8 mouse cellular contexts compared by ENCODE assay signal in the genomic region with DNA sequence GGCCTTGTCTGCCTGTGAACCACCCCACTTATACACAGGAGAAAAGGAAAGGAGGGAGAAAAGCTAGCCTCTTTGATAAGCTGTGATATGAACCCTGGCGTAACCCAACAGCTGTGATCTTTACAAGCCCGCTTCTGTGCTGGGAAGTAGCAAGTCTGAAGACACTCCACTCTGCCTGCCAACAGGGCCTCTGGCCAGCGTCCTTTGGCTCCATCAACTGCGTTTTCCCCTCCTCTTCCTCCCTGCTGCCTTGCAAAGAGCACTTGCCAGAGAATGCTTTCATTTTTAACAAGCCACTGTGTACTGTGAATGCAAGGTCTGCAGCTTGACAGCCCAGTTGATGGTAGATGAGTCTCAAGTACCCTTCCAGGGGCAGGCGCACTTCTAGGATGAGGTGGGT. TPM values are rescaled to one million over a fixed set of nuclear protein-coding genes. Genes with fewer than 3 reads are reported as not detected.
DNase-seq lines count a peak whose midpoint lies in the region; ATAC-seq lines count a peak whose summit lies in the region.

No protein-coding gene starts in this region.

- no peak overlapping the region for H3K4me3 ChIP-seq in limb, embryonic 13.5 days
- no peak overlapping the region for H3K4me3 ChIP-seq in limb, embryonic 10.5 days
- no peak overlapping the region for H3K4me3 ChIP-seq in heart, embryonic 13.5 days

- no peaks in the 10 kb centered on the region for H3K27me3 ChIP-seq in limb, embryonic 13.5 days
- no peaks in the 10 kb centered on the region for H3K27me3 ChIP-seq in limb, embryonic 10.5 days (ENCODE audit: low read depth, poor library complexity, severe bottlenecking)
- no peaks in the 10 kb centered on the region for H3K27me3 ChIP-seq in heart, embryonic 13.5 days (replicated peaks)

- DNase-seq in limb, embryonic 10.5 days (ENCODE audit: low spot score): no peak
- DNase-seq in fibroblast of lung, adult 2 months (ENCODE audit: low read depth): peak; percentile 74
- peak; percentile 63 to 83 for DNase-seq in layer of hippocampus, postnatal 14 days (ENCODE audit: low spot score in 2 of 2)
- peak; percentile 52 to 61 for DNase-seq in right cerebral cortex, postnatal 36 days (ENCODE audit: low spot score in 2 of 2)
- DNase-seq in B cell, adult 2 months: no peak

- ATAC-seq in limb, embryonic 13.5 days (ENCODE audit: low FRiP score, low read depth): peak; percentile 48; the same call in 1 of the 2 replicates
- no peak for ATAC-seq in heart, embryonic 13.5 days (ENCODE audit: extremely low read depth, insufficient number of reproducible peaks, low FRiP score, low TSS enrichment)
- ATAC-seq in erythroblast, adult 5-6 weeks (replicated peaks; ENCODE audit: low FRiP score, poor library complexity, severe bottlenecking): no peak

- H3K27ac ChIP-seq in limb, embryonic 13.5 days: no peak overlapping the region
- H3K27ac ChIP-seq in limb, embryonic 10.5 days: no peak overlapping the region
- H3K27ac ChIP-seq in heart, embryonic 13.5 days (replicated peaks): peak overlapping the region; percentile 82

- no peak overlapping the region for H3K9ac ChIP-seq in limb, embryonic 13.5 days
- H3K9ac ChIP-seq in heart, embryonic 13.5 days: no peak overlapping the region

- no peaks in the 10 kb centered on the region; the same call in 1 of the 2 replicates for H3K4me1 ChIP-seq in limb, embryonic 13.5 days
- no peaks in the 10 kb centered on the region for H3K4me1 ChIP-seq in limb, embryonic 10.5 days
- H3K4me1 ChIP-seq in heart, embryonic 13.5 days: peaks cover 34% of the 10 kb centered on the region

- WGBS in limb, embryonic 13.5 days: 79% methylated on average over 5 of the region's 5 CpGs
- 93% methylated on average over 5 of the region's 5 CpGs for WGBS in limb, embryonic 10.5 days
- 39% methylated on average over 5 of the region's 5 CpGs for WGBS in heart, embryonic 13.5 days

- no peaks in the 10 kb centered on the region for H3K9me3 ChIP-seq in limb, embryonic 13.5 days
- H3K9me3 ChIP-seq in limb, embryonic 10.5 days (replicated peaks): no peaks in the 10 kb centered on the region
- no peaks in the 10 kb centered on the region for H3K9me3 ChIP-seq in heart, embryonic 13.5 days

- H3K4me2 ChIP-seq in limb, embryonic 13.5 days (replicated peaks): no peak overlapping the region
- H3K4me2 ChIP-seq in heart, embryonic 13.5 days: no peak overlapping the region

- H3K36me3 ChIP-seq in limb, embryonic 13.5 days: peaks cover 50% of the 10 kb centered on the region
- H3K36me3 ChIP-seq in limb, embryonic 10.5 days: peaks cover 83% of the 10 kb centered on the region
- peaks cover 47% of the 10 kb centered on the region for H3K36me3 ChIP-seq in heart, embryonic 13.5 days

RNA-seq across cellular contexts. Expression of a gene that starts 33.5 kb away (rescaled TPM):
- polyA plus RNA-seq in limb, embryonic 13.5 days (2015; fragmentation: Nextera tagmentation; extraction: Ambion mirVana): 10.4 and 11.7 TPM in 2 replicates
- polyA plus RNA-seq in limb, embryonic 10.5 days (2016; fragmentation: Nextera tagmentation; extraction: Ambion mirVana): 7.8 and 8.8 TPM in 2 replicates
- 6.0 and 6.4 TPM in 2 replicates for polyA plus RNA-seq in heart, embryonic 13.5 days (2015; fragmentation: Nextera tagmentation; extraction: Ambion mirVana)
- 100 to 1,000 TPM; 220 to 233 TPM for total RNA-seq in layer of hippocampus, postnatal 14 days (2021)
- not detected in 2 replicates for total RNA-seq in erythroblast, adult 5-6 weeks (2015; ENCODE audit: low replicate concordance)
- total RNA-seq in erythroblast, adult 5-6 weeks (2017; ENCODE audit: low replicate concordance): 0.26 TPM in 1 of 2 replicates, not detected in the other

Comparison
In these comparisons a context has a peak if more than half of its experiments do, and no peak if none do; other contexts are left out.
1. DNase-seq: peak in fibroblast of lung, adult 2 months (single experiment), layer of hippocampus, postnatal 14 days (2 of 2) and right cerebral cortex, postnatal 36 days (2 of 2); none in limb, embryonic 10.5 days (single experiment) and B cell, adult 2 months (0 of 2).